Comparison of ENCODE assay signal across 8 mouse cellular contexts in the genomic region with DNA sequence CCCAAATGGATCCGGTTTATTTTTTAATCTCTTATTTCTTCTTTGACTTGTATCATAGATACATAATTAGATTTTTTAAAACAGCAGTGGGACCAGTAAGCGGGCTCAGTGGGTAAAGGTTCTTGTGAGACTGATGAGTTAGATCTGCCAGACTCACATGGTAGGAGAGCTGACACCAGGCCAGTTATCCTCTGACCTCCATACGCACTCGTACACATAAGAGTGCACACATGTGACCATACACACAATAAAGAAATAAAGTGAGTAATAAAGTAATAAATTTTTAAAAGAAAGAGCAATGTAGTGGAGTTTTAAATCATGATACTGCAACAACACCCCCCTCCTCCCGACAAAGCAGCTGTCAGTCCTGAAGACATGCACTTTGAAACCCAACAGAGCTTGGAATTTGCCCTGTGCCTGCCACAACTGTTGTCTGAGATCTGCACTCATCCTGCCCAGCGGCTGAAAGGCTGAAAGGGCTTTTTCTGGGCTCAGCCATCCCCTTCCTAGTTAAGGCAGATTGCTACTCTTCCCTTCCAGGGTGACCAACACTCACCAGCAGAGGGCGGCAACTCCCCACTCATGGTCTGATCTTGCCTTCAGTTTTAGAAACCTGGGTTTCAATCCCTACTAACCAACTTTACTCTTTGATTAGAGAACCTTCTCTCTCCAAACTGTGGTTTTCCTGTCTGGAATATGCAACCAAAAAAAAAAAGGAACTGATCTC. TPM values are rescaled to one million over a fixed set of nuclear protein-coding genes. Genes with fewer than 3 reads are reported as not detected.
A peak's percentile ranks its signal among the peaks of the same experiment; 100 is the strongest.
DNase-seq lines count a peak whose midpoint lies in the region; ATAC-seq and TF ChIP-seq lines count a peak whose summit lies in the region.

No protein-coding gene starts in this region.

- H3K4me2 ChIP-seq in forebrain, embryonic 14.5 days (ENCODE audit: low read length) = no peak overlapping the region
- H3K4me2 ChIP-seq in lung, embryonic 14.5 days = no peak overlapping the region

- peak; percentile 76 to 87 for DNase-seq in CD8-positive naive resting alpha-beta T cell, adult 2 months (ENCODE audit: low read depth in 2 of 2, low spot score in 2 of 2)
- peak; percentile 86 for DNase-seq in c-Kit-negative CD71-positive TER-119-positive erythroid progenitor cells, embryonic 14.5 days (ENCODE audit: low read depth, low spot score)
- peak; percentile 89 for DNase-seq in forebrain, embryonic 14.5 days (ENCODE audit: low spot score)
- DNase-seq in layer of hippocampus, adult 2 months (ENCODE audit: low spot score in 2 of 2) = peak; percentile 83 to 93
- peak; percentile 94 for DNase-seq in lung, embryonic 14.5 days
- peak; percentile 60 for DNase-seq in testis, postnatal 14 days (ENCODE audit: low spot score)

- no peaks in the 10 kb centered on the region for H3K9me3 ChIP-seq in forebrain, embryonic 14.5 days (replicated peaks; ENCODE audit: control insufficient read depth, low read length)
- H3K9me3 ChIP-seq in lung, embryonic 14.5 days (ENCODE audit: low read depth, low read length) = no peaks in the 10 kb centered on the region

- H3K4me1 ChIP-seq in forebrain, embryonic 14.5 days (ENCODE audit: control insufficient read depth, insufficient read depth, low read length) = no peaks in the 10 kb centered on the region
- no peaks in the 10 kb centered on the region for H3K4me1 ChIP-seq in lung, embryonic 14.5 days (ENCODE audit: insufficient read depth)
- peaks cover 3% of the 10 kb centered on the region; the same call in 1 of the 2 replicates for H3K4me1 ChIP-seq in olfactory bulb, adult 2 months (ENCODE audit: control insufficient read depth, insufficient read depth, low read length)

- H3K27ac ChIP-seq in forebrain, embryonic 14.5 days (ENCODE audit: low read depth, low read length) = no peak overlapping the region
- no peak overlapping the region for H3K27ac ChIP-seq in layer of hippocampus, adult 2 months
- H3K27ac ChIP-seq in lung, embryonic 14.5 days (ENCODE audit: low read depth) = no peak overlapping the region
- no peak overlapping the region for H3K27ac ChIP-seq in olfactory bulb, adult 2 months (ENCODE audit: insufficient read depth, low read depth, low read length)

- TF ChIP-seq CTCF in layer of hippocampus, adult 2 months (conservative IDR thresholded peaks at IDR 0.05) = peak; percentile 96
- TF ChIP-seq CTCF in lung, embryonic 14.5 days (IDR thresholded peaks at IDR 0.05; ENCODE audit: low read depth) = peak; percentile 94
- TF ChIP-seq CTCF in olfactory bulb, adult 2 months (IDR thresholded peaks at IDR 0.05; ENCODE audit: insufficient read depth, low read depth, low read length) = peak; percentile 64; the same call in 1 of the 2 replicates

- no peak for TF ChIP-seq POLR2A in olfactory bulb, adult 2 months (IDR thresholded peaks at IDR 0.05; ENCODE audit: insufficient read depth, low read depth, low read length)

- 47% methylated on average over 7 of the region's 7 CpGs for WGBS in forebrain, embryonic 14.5 days
- 50% methylated on average over 7 of the region's 7 CpGs for WGBS in lung, embryonic 14.5 days
- 45% methylated on average over 7 of the region's 7 CpGs for WGBS in olfactory bulb, adult 2 months

- H3K4me3 ChIP-seq in forebrain, embryonic 14.5 days (ENCODE audit: low read depth, low read length) = no peak overlapping the region
- H3K4me3 ChIP-seq in layer of hippocampus, adult 2 months = no peak overlapping the region
- H3K4me3 ChIP-seq in lung, embryonic 14.5 days (ENCODE audit: low read depth, low read length) = no peak overlapping the region
- no peak overlapping the region for H3K4me3 ChIP-seq in olfactory bulb, adult 2 months (ENCODE audit: insufficient read depth, low read depth, low read length)

- no peaks in the 10 kb centered on the region for H3K27me3 ChIP-seq in forebrain, embryonic 14.5 days (replicated peaks; ENCODE audit: control insufficient read depth, insufficient read depth, low read length)
- H3K27me3 ChIP-seq in lung, embryonic 14.5 days (ENCODE audit: insufficient read depth, low read length) = no peaks in the 10 kb centered on the region

- H3K9ac ChIP-seq in forebrain, embryonic 14.5 days (ENCODE audit: low read length) = no peak overlapping the region
- H3K9ac ChIP-seq in lung, embryonic 14.5 days = no peak overlapping the region

- peak; percentile 73 for ATAC-seq in forebrain, embryonic 14.5 days
- ATAC-seq in hematopoietic stem cell, adult 5-6 weeks (replicated peaks in 1 of 2; ENCODE audit: insufficient read depth in 1 of 2, low FRiP score in 2 of 2, low TSS enrichment in 1 of 2, low read depth in 1 of 2, poor library complexity in 2 of 2, severe bottlenecking in 2 of 2) = peak; percentile 55 to 73; a peak in 3 of 4 replicates
- peak; percentile 60; the same call in 1 of the 2 replicates for ATAC-seq in lung, embryonic 14.5 days (ENCODE audit: insufficient read depth)

- no peaks in the 10 kb centered on the region for H3K36me3 ChIP-seq in forebrain, embryonic 14.5 days (ENCODE audit: control insufficient read depth, insufficient read depth, low read length)
- no peaks in the 10 kb centered on the region for H3K36me3 ChIP-seq in lung, embryonic 14.5 days (ENCODE audit: insufficient read depth)

RNA-seq across cellular contexts. Expression of gene Lao1, which starts 43.4 kb away (rescaled TPM):
- polyA plus RNA-seq in forebrain, embryonic 14.5 days (2014; fragmentation: Nextera tagmentation; extraction: Ambion mirVana) = 0.11 and 0.42 TPM in 2 replicates
- total RNA-seq in hematopoietic stem cell, adult 5-6 weeks (2017) = not detected in 2 replicates
- total RNA-seq in layer of hippocampus, adult 2 months (2021) = under 1 TPM; 0.51 to 0.79 TPM
- not detected in 2 replicates for polyA plus RNA-seq in lung, embryonic 14.5 days (2014; fragmentation: Nextera tagmentation; extraction: Ambion mirVana)
- polyA plus RNA-seq in olfactory bulb, adult 2 months (2012; ENCODE audit: insufficient read depth, insufficient read length, low replicate concordance, missing spikeins) = not detected in 2 replicates
